Mouse (Mus musculus): ENCODE data around the gene Naa38.

- no peak for TF ChIP-seq GATA1 (IDR thresholded peaks at IDR 0.05; ENCODE audit: low read length)
- TF ChIP-seq TAL1 (IDR thresholded peaks at IDR 0.05; ENCODE audit: low read length), result no peak
Measured at GRCm38 (mm10) chr11:69417449-69418384, 22.4 kb downstream of the Naa38 start.
